Mouse (Mus musculus): ENCODE data around the gene Olfr140.

Olfr140 gene

DNA sequence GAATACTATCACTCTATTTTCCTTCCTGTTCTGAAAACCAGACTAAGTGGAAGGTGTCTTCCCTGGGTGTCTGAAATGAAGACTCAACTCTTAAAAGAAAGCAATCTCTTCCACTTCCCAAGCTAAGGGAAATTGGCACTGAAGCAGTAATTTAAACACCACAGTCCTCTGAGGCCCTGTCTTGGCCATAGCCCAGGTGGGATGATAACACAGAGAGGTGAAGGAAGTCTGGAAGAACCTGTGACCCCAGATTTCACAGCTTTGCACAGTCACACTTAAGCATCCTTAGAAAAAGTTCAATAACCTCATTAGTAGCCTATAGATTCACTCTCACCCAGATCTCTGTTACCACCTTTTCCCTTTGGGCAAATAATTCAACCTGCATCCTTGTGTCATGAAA, at the start of gene Olfr140:
Gene Olfr140, minus strand, starts transcription at position 101 of the 400 bp plus-strand sequence.
- no peak for DNase-seq (ENCODE audit: low read depth, low spot score)

- no peak for DNase-seq (ENCODE audit: low read depth, low spot score)
Measured at GRCm38 (mm10) chr2:90070065-90070464, 6.7 kb upstream of the Olfr140 start.

DNA sequence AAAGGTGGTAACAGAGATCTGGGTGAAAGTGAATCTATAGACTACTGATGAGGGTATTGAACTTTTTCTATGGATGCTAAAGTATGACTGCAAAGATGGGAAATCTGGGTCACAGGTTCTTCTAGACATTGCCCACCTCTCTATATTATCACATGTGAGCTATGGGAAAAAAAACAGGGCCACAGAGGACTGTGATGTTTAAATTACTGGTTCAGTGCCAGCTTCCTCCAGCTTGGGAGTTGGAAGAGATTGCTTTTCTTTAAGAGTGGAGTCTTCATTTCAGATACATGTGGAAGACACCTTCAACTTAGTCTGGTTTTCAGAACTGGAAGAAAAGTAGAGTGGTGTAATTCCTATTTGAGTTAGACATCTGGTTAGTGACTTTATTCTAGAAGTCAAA, 28.4 kb downstream of the Olfr140 start, which contains the start of gene Olfr1265:
Gene Olfr1265, plus strand, starts transcription at position 301 of the 400 bp plus-strand sequence.
- DNase-seq (ENCODE audit: low read depth, low spot score): no peak

DNA sequence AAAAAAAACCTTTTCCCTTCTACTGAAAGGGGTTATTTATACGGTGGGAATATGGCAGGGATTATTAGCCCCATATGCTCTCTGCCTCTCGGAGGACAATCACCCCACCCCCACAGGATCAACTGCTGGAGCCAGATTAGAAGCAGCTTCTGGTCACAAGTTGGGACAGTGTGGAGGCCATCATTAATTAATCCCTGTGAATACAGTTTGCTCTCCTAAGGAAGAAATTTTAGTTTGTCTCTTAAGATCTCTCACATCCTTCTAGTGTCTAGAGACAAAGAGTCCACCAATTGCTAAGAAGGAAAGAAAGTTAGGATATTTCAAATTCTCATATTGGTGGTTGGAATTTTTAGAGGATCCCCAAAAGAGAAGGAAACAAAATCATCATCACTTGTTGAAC, 37.9 kb downstream of the Olfr140 start, which contains the start of gene Olfr1264:
Gene Olfr1264, minus strand, starts transcription at position 101 of the 400 bp plus-strand sequence.
- DNase-seq (ENCODE audit: low read depth, low spot score): no peak

DNA sequence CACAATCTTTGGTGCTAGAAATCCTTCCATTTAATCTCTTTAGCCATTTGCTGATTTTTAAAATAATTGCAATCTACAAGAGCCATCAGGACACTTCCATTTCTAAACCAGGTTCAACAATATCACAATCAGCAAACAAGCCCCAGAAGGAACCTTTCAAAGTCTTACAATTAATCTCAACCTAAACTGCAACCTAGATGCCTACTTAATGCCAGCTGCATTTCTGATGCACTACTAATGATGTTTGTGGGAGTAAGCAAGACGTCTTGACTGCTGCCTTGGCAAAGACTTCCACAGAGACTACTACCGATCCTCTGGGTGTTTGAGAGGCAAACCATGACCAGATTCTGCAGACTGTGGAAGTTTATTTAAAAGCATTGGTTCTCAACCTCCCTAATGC, 51.6 kb downstream of the Olfr140 start, which contains the start of gene Olfr1263:
Gene Olfr1263, plus strand, starts transcription at position 301 of the 400 bp plus-strand sequence.
- no peak for DNase-seq (ENCODE audit: low read depth, low spot score)

GRCm38 (mm10) chr2:89999845-90000244, 63.5 kb downstream of the Olfr140 start, which contains the start of gene Olfr1262:
Gene Olfr1262, plus strand, starts transcription at chr2:90000145.
- no peak for DNase-seq (ENCODE audit: low read depth, low spot score)
